Mouse (Mus musculus): ENCODE measurements around the gene Btbd2. TPM values are rescaled to one million over a fixed set of nuclear protein-coding genes. Genes with fewer than 3 reads are reported as not detected.
"Not testable (repeated sequence)": the region's sequence is repeated elsewhere in the genome, so short reads cannot be mapped to it uniquely, and the experiment has no call there.

Btbd2 gene
- total RNA-seq, 2 experiments from 2014 or later: 40.6 to 41.9 TPM

- no peak for DNase-seq
- intact Hi-C loops (cut with DNase I): loop anchor here (5.0 kb wide), 1 partner anchor 38 kb away; the partner anchor contains the start of gene Btbd2
Observed at GRCm38 (mm10) chr10:80619465-80620244, 37.2 kb downstream of the Btbd2 start.

- intact Hi-C loops (cut with DNase I): loop anchor here (1.0 kb wide), 1 partner anchor 27 kb away; no protein-coding TSS in a partner anchor
Observed at GRCm38 (mm10) chr10:80618181-80618580, 38.7 kb downstream of the Btbd2 start.

GRCm38 (mm10) chr10:80614351-80614750, 42.5 kb downstream of the Btbd2 start:
- intact Hi-C loops (cut with DNase I): no loop called here
- no peak for DNase-seq

More at GRCm38 (mm10) chr10:80618181-80618580, 38.7 kb downstream of the Btbd2 start:
- no peak for DNase-seq

- intact Hi-C loops (cut with DNase I): no loop called here
- DNase-seq: no peak
Observed at GRCm38 (mm10) chr10:80613821-80614220, 43.0 kb downstream of the Btbd2 start.

- intact Hi-C loops (cut with DNase I): loop anchor here (2.0 kb wide), 2 partner anchors 33 to 73 kb away; no protein-coding TSS in a partner anchor
Observed at GRCm38 (mm10) chr10:80611905-80612304, 45.0 kb downstream of the Btbd2 start.

GRCm38 (mm10) chr10:80611024-80611423, 45.8 kb downstream of the Btbd2 start:
- peak; percentile 68 to 71 for DNase-seq
- intact Hi-C loops (cut with DNase I): loop anchor here (2.0 kb wide), 2 partner anchors 32 to 74 kb away; no protein-coding TSS in a partner anchor

More at GRCm38 (mm10) chr10:80611905-80612304, 45.0 kb downstream of the Btbd2 start:
- DNase-seq: no peak

- no peak for DNase-seq
- intact Hi-C loops (cut with DNase I): loop anchor here (2.0 kb wide), 2 partner anchors 31 to 75 kb away; no protein-coding TSS in a partner anchor
Observed at GRCm38 (mm10) chr10:80610116-80610785, 46.6 kb downstream of the Btbd2 start.

- DNase-seq: no peak
- intact Hi-C loops (cut with DNase I): no loop called here
Observed at GRCm38 (mm10) chr10:80609269-80609924, 47.5 kb downstream of the Btbd2 start.

GRCm38 (mm10) chr10:80608435-80608834, 48.4 kb downstream of the Btbd2 start:
- intact Hi-C loops (cut with DNase I): no loop called here
- DNase-seq: no peak

- intact Hi-C loops (cut with DNase I): no loop called here
Observed at GRCm38 (mm10) chr10:80606737-80607350, 50.0 kb downstream of the Btbd2 start.

GRCm38 (mm10) chr10:80606306-80606705, 50.6 kb downstream of the Btbd2 start:
- intact Hi-C loops (cut with DNase I): no loop called here
- DNase-seq: no peak

More at GRCm38 (mm10) chr10:80606737-80607350, 50.0 kb downstream of the Btbd2 start:
- DNase-seq: no peak

- intact Hi-C loops (cut with DNase I): not testable (repeated sequence)
Observed at GRCm38 (mm10) chr10:80605721-80606120, 51.1 kb downstream of the Btbd2 start, which contains the start of gene Gm49322. Gene Gm49322 (plus strand): TSS chr10:80606021.

GRCm38 (mm10) chr10:80604988-80605387, 51.9 kb downstream of the Btbd2 start:
- DNase-seq: no peak
- intact Hi-C loops (cut with DNase I): no loop called here

More at GRCm38 (mm10) chr10:80605721-80606120, 51.1 kb downstream of the Btbd2 start, which contains the start of gene Gm49322:
- DNase-seq: not testable (repeated sequence)

- intact Hi-C loops (cut with DNase I): no loop called here
- DNase-seq: no peak
Observed at GRCm38 (mm10) chr10:80604001-80604509, 52.8 kb downstream of the Btbd2 start.

- intact Hi-C loops (cut with DNase I): loop anchor here (2.0 kb wide), 1 partner anchor 25 kb away; no protein-coding TSS in a partner anchor
- DNase-seq: no peak
Observed at GRCm38 (mm10) chr10:80603364-80603763, 53.5 kb downstream of the Btbd2 start.

- intact Hi-C loops (cut with DNase I): loop anchor here (2.0 kb wide), 1 partner anchor 24 kb away; no protein-coding TSS in a partner anchor
- DNase-seq: peak; percentile 92 to 93
Observed at GRCm38 (mm10) chr10:80602698-80603325, 54.1 kb downstream of the Btbd2 start, which contains the start of the genes Scamp4 and Adat3. Gene Scamp4 (plus strand): TSS chr10:80602872. Gene Adat3 (plus strand): TSS chr10:80602880.

GRCm38 (mm10) chr10:80596318-80596717, 60.6 kb downstream of the Btbd2 start:
- no peak for DNase-seq
- intact Hi-C loops (cut with DNase I): no loop called here

Data from heart, postnatal 14 days (tissue).